Mouse (Mus musculus) forebrain, embryonic 16.5 days (tissue): ENCODE data around the gene Gcn1l1. TPM values are rescaled to one million over a fixed set of nuclear protein-coding genes. Genes with fewer than 3 reads are reported as not detected.

Source experiments
- ATAC-seq: fragments of 200-750 bp; cut with Nextera tagmentation; 2 replicates; pipeline ENCODE4 v1.8.0; 2017; ENCODE audit warnings: mild to moderate bottlenecking, moderate library complexity
- H3K27ac ChIP-seq: fragments of 300-500 bp; sonication (generic); 2 replicates; pipeline ENCODE4 v1.5.1; 2014; ENCODE audit warnings: low read length, control low read depth
- H3K27me3 ChIP-seq: fragments of 300-500 bp; sonication (generic); replicated peaks from 2 replicates; pipeline ENCODE4 v1.6.1; 2014; ENCODE audit warnings: low read length; ENCODE audit not compliant: control insufficient read depth, insufficient read depth
- H3K36me3 ChIP-seq: fragments of 300-500 bp; sonication (generic); 2 replicates; pipeline ENCODE4 v1.6.1; 2014; ENCODE audit not compliant: control insufficient read depth, insufficient read depth
- H3K4me1 ChIP-seq: fragments of 300-500 bp; sonication (generic); replicated peaks from 2 replicates; pipeline ENCODE4 v1.6.1; 2014; ENCODE audit warnings: low read length; ENCODE audit not compliant: control insufficient read depth, insufficient read depth
- H3K4me2 ChIP-seq: fragments of 300-500 bp; sonication (generic); 2 replicates; pipeline ENCODE4 v1.6.1; 2014; ENCODE audit warnings: mild to moderate bottlenecking, low read length, control low read depth
- H3K4me3 ChIP-seq: fragments of 300-500 bp; sonication (generic); replicated peaks from 2 replicates; pipeline ENCODE4 v1.5.1; 2014; ENCODE audit warnings: mild to moderate bottlenecking, low read length, control low read depth
- H3K9ac ChIP-seq: fragments of 300-500 bp; sonication (generic); replicated peaks from 2 replicates; pipeline ENCODE4 v1.6.1; 2014; ENCODE audit warnings: low read depth, low read length, control low read depth
- H3K9me3 ChIP-seq: fragments of 300-500 bp; sonication (generic); 2 replicates; pipeline ENCODE4 v1.6.1; 2016; ENCODE audit warnings: low read length; ENCODE audit not compliant: control insufficient read depth
- WGBS: fragments of 180-500 bp; shearing (Covaris S2); extraction: QIAGEN DNeasy Blood & Tissue Kit; methylation state at CpG from one replicate; pipeline ENCODE4 v1.1.7; 2014; 5-methylcytosine and 5-hydroxymethylcytosine counted together
- polyA plus RNA-seq: library from polyadenylated mRNA; unstranded; fragments of >200 nt; fragmentation: Nextera tagmentation; extraction: Ambion mirVana; gene quantifications from 2 replicates; pipeline ENCODE4 v1.2.1, GENCODE M21; 2015

Gcn1l1 gene
- polyA plus RNA-seq, 1 experiment from 2014 or later = 53.6 TPM

GRCm38 (mm10) chr5:115651821-115652220, 86.8 kb downstream of the Gcn1l1 start:
- H3K4me3 ChIP-seq = no peak overlapping the region
- H3K4me1 ChIP-seq = peaks cover 11% of the 10 kb centered on the region
- peaks cover 1% of the 10 kb centered on the region; the same call in 1 of the 2 replicates for H3K36me3 ChIP-seq
- no peak for ATAC-seq
- no peaks in the 10 kb centered on the region for H3K9me3 ChIP-seq
- no peaks in the 10 kb centered on the region for H3K27me3 ChIP-seq
- H3K9ac ChIP-seq = no peak overlapping the region
- H3K4me2 ChIP-seq = no peak overlapping the region
- 92% methylated on average over 10 of the region's 10 CpGs for WGBS
- H3K27ac ChIP-seq = no peak overlapping the region

- H3K27me3 ChIP-seq = no peaks in the 10 kb centered on the region
- peak; percentile 100 for ATAC-seq
These were observed 87.9 kb downstream of the Gcn1l1 start for GRCm38 (mm10) chr5:115652681-115653575.

GRCm38 (mm10) chr5:115653776-115654175, 88.7 kb downstream of the Gcn1l1 start:
- Histone ChIP-seq H3K4me3 (no peak overlapping the region), H3K4me1 (peaks cover 11% of the 10 kb centered on the region), H3K9me3 (no peaks in the 10 kb centered on the region), H3K27me3 (no peaks in the 10 kb centered on the region), H3K27ac (no peak overlapping the region), H3K9ac (no peak overlapping the region), H3K36me3 (no peaks in the 10 kb centered on the region), H3K4me2 (no peak overlapping the region)
- WGBS = 90% methylated on average over 12 of the region's 12 CpGs
- no peak for ATAC-seq

More at GRCm38 (mm10) chr5:115652681-115653575, 87.9 kb downstream of the Gcn1l1 start:
- Histone ChIP-seq H3K9ac (peak overlapping the region; percentile 64), H3K36me3 (no peaks in the 10 kb centered on the region), H3K4me3 (peak overlapping the region; percentile 48), H3K4me2 (peak overlapping the region; percentile 81), H3K27ac (peak overlapping the region; percentile 65), H3K9me3 (no peaks in the 10 kb centered on the region), H3K4me1 (peaks cover 11% of the 10 kb centered on the region)
- 4% methylated on average over 35 of the region's 35 CpGs for WGBS

GRCm38 (mm10) chr5:115656677-115657076, 91.6 kb downstream of the Gcn1l1 start:
- 76% methylated on average over 6 of the region's 6 CpGs for WGBS
- no peaks in the 10 kb centered on the region for H3K9me3 ChIP-seq

GRCm38 (mm10) chr5:115657234-115657633, 92.2 kb downstream of the Gcn1l1 start:
- no peaks in the 10 kb centered on the region for H3K9me3 ChIP-seq
- no peak overlapping the region for H3K9ac ChIP-seq
- ATAC-seq = no peak
- H3K4me2 ChIP-seq = no peak overlapping the region
- H3K4me1 ChIP-seq = peaks cover 4% of the 10 kb centered on the region
- no peaks in the 10 kb centered on the region for H3K27me3 ChIP-seq
- no peak overlapping the region for H3K4me3 ChIP-seq
- no peaks in the 10 kb centered on the region for H3K36me3 ChIP-seq
- WGBS = 84% methylated on average over 1 of the region's 1 CpGs
- H3K27ac ChIP-seq = no peak overlapping the region

More at GRCm38 (mm10) chr5:115656677-115657076, 91.6 kb downstream of the Gcn1l1 start:
- no peak overlapping the region for H3K27ac ChIP-seq
- peaks cover 9% of the 10 kb centered on the region for H3K4me1 ChIP-seq
- no peak overlapping the region for H3K4me3 ChIP-seq
- no peaks in the 10 kb centered on the region for H3K36me3 ChIP-seq
- ATAC-seq = no peak
- H3K9ac ChIP-seq = no peak overlapping the region
- H3K27me3 ChIP-seq = no peaks in the 10 kb centered on the region
- no peak overlapping the region for H3K4me2 ChIP-seq

- ATAC-seq = no peak
- Histone ChIP-seq H3K36me3 (no peaks in the 10 kb centered on the region), H3K9ac (no peak overlapping the region), H3K27ac (no peak overlapping the region), H3K27me3 (no peaks in the 10 kb centered on the region), H3K4me1 (no peaks in the 10 kb centered on the region), H3K4me2 (no peak overlapping the region), H3K9me3 (no peaks in the 10 kb centered on the region), H3K4me3 (no peak overlapping the region)
- WGBS = 89% methylated on average over 6 of the region's 6 CpGs
These were observed 93.3 kb downstream of the Gcn1l1 start for GRCm38 (mm10) chr5:115658352-115658751.

- Histone ChIP-seq H3K36me3 (no peaks in the 10 kb centered on the region), H3K27ac (no peak overlapping the region), H3K9ac (no peak overlapping the region), H3K4me1 (peaks cover 3% of the 10 kb centered on the region; the same call in 1 of the 2 replicates), H3K9me3 (no peaks in the 10 kb centered on the region), H3K27me3 (no peaks in the 10 kb centered on the region), H3K4me3 (no peak overlapping the region), H3K4me2 (no peak overlapping the region)
- 86% methylated on average over 22 of the region's 22 CpGs for WGBS
- no peak for ATAC-seq
These were observed 97.6 kb downstream of the Gcn1l1 start for GRCm38 (mm10) chr5:115662658-115663057.

- Histone ChIP-seq H3K9me3 (no peaks in the 10 kb centered on the region), H3K27me3 (no peaks in the 10 kb centered on the region), H3K4me2 (no peak overlapping the region), H3K9ac (no peak overlapping the region), H3K36me3 (no peaks in the 10 kb centered on the region), H3K4me3 (no peak overlapping the region), H3K4me1 (peaks cover 3% of the 10 kb centered on the region; the same call in 1 of the 2 replicates), H3K27ac (peak overlapping the region; percentile 43; the same call in 1 of the 2 replicates)
- ATAC-seq = no peak
- 31% methylated on average over 8 of the region's 8 CpGs for WGBS
These were observed 101.5 kb downstream of the Gcn1l1 start for GRCm38 (mm10) chr5:115666366-115667065.

- Histone ChIP-seq H3K4me1 (peaks cover 3% of the 10 kb centered on the region; the same call in 1 of the 2 replicates), H3K27me3 (no peaks in the 10 kb centered on the region), H3K9ac (no peak overlapping the region), H3K4me3 (no peak overlapping the region), H3K36me3 (no peaks in the 10 kb centered on the region), H3K27ac (no peak overlapping the region), H3K4me2 (no peak overlapping the region), H3K9me3 (no peaks in the 10 kb centered on the region)
- 76% methylated on average over 8 of the region's 8 CpGs for WGBS
- no peak for ATAC-seq
These were observed 102.2 kb downstream of the Gcn1l1 start for GRCm38 (mm10) chr5:115667210-115667609.
